Mouse (Mus musculus) liver, embryonic 15.5 days (tissue): ENCODE results near the gene Rai2. TPM values are rescaled to one million over a fixed set of nuclear protein-coding genes. Genes with fewer than 3 reads are reported as not detected.
"Not testable (repeated sequence)": the region's sequence is repeated elsewhere in the genome, so short reads cannot be mapped to it uniquely, and the experiment has no call there.

Experiments
- ATAC-seq: fragments of 200-750 bp; cut with Nextera tagmentation; 2 replicates; pipeline ENCODE4 v1.8.0; 2017; ENCODE audit warnings: moderate number of reproducible peaks, mild to moderate bottlenecking, moderate library complexity; ENCODE audit not compliant: insufficient read depth
- H3K27ac ChIP-seq: fragments of 300-500 bp; sonication (generic); replicated peaks from 2 replicates; pipeline ENCODE4 v1.5.1; 2015; ENCODE audit warnings: mild to moderate bottlenecking, inconsistent platforms
- H3K27me3 ChIP-seq: fragments of 300-500 bp; sonication (generic); 2 replicates; pipeline ENCODE4 v1.6.1; 2015; ENCODE audit warnings: mild to moderate bottlenecking, inconsistent platforms
- H3K36me3 ChIP-seq: fragments of 300-500 bp; sonication (generic); replicated peaks from 2 replicates; pipeline ENCODE4 v1.6.1; 2015; ENCODE audit warnings: moderate library complexity, mild to moderate bottlenecking, inconsistent platforms
- H3K4me1 ChIP-seq: fragments of 300-500 bp; sonication (generic); replicated peaks from 2 replicates; pipeline ENCODE4 v1.6.1; 2015; ENCODE audit warnings: inconsistent platforms
- H3K4me2 ChIP-seq: fragments of 300-500 bp; sonication (generic); 2 replicates; pipeline ENCODE4 v1.6.1; 2015; ENCODE audit warnings: moderate library complexity, mild to moderate bottlenecking, inconsistent platforms
- H3K4me3 ChIP-seq: fragments of 300-500 bp; sonication (generic); replicated peaks from 2 replicates; pipeline ENCODE4 v1.5.1; 2015; ENCODE audit warnings: mild to moderate bottlenecking, inconsistent platforms
- H3K9ac ChIP-seq: fragments of 300-500 bp; sonication (generic); 2 replicates; pipeline ENCODE4 v1.6.1; 2015; ENCODE audit warnings: moderate library complexity, mild to moderate bottlenecking, inconsistent platforms
- H3K9me3 ChIP-seq: fragments of 300-500 bp; sonication (generic); replicated peaks from 2 replicates; pipeline ENCODE4 v1.6.1; 2016; ENCODE audit warnings: inconsistent platforms
- WGBS: fragments of 180-500 bp; shearing (Covaris S2); methylation state at CpG from one replicate; pipeline ENCODE4 v1.1.7; 2015; ENCODE audit warnings: mixed read lengths; ENCODE audit not compliant: insufficient replicate concordance; 5-methylcytosine and 5-hydroxymethylcytosine counted together
- polyA plus RNA-seq: library from polyadenylated mRNA; unstranded; fragments of >200 nt; fragmentation: Nextera tagmentation; extraction: Ambion mirVana; gene quantifications from 2 replicates; pipeline ENCODE4 v1.2.1, GENCODE M21; 2015

Rai2 gene
- polyA plus RNA-seq, 1 experiment from 2014 or later: 0.58 TPM

DNA sequence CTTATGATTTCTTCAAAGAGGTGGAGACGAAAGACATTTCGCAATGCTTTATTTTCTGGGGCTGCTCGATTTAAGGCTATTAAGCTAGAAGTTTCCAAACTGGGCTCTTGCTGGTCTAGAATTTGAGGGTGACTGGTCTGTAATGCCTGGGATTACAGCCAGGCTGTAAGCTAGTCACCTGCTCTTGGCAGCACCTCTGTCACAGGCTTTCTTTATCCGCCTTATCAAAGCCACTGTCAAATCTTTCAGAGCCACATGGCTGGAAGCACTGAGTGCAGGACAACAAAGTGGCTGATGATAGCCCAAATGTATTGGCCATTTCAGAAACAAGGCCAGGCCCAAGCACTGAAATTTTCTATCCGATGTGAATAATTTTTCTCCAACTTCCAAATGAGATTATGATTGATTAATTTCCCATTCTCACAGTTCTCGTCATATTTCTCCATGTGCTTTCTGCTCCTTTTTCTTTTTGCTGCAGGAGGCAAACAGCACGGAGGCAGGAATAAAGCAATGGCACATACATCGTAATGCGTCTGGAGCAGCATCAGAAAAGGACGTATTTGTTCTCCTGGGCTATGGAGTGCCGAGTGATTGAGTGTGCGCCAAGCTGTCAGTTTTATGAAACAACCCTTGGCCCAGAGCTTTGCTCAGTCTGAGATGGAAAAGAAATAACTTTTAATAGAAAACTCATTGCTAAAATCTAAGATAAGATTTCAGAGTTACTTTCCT is 16.9 kb downstream of the Rai2 start:
- Histone ChIP-seq H3K27me3 (peaks cover 4% of the 10 kb centered on the region), H3K9ac (no peak overlapping the region), H3K4me1 (no peaks in the 10 kb centered on the region), H3K27ac (no peak overlapping the region), H3K4me3 (no peak overlapping the region), H3K9me3 (no peaks in the 10 kb centered on the region), H3K36me3 (no peaks in the 10 kb centered on the region), H3K4me2 (no peak overlapping the region)
- 70% methylated on average over 12 of the region's 12 CpGs for WGBS
- ATAC-seq: no peak

DNA sequence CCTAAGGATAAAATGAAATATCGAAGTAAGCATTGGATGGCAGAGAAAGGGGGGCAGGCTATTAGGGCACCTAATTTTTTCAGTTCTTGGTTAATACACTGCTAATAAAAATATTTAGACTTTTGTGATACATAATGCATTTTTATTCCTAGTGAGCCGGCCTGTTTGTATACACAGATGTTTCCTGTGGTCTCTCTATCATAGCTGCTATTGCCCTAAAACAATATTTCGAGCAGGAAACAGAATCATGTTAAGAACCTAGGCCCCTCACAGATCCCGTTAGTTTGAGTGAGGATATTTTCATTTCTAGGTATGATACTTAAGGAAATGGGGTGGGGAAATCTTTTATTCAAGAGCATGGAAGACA is 17.4 kb downstream of the Rai2 start:
- Histone ChIP-seq H3K9ac (no peak overlapping the region), H3K27me3 (no peaks in the 10 kb centered on the region; the same call in 1 of the 2 replicates), H3K4me2 (no peak overlapping the region), H3K4me1 (no peaks in the 10 kb centered on the region), H3K4me3 (no peak overlapping the region), H3K27ac (no peak overlapping the region), H3K9me3 (no peaks in the 10 kb centered on the region), H3K36me3 (no peaks in the 10 kb centered on the region)
- no peak for ATAC-seq
- 61% methylated on average over 4 of the region's 4 CpGs for WGBS

DNA sequence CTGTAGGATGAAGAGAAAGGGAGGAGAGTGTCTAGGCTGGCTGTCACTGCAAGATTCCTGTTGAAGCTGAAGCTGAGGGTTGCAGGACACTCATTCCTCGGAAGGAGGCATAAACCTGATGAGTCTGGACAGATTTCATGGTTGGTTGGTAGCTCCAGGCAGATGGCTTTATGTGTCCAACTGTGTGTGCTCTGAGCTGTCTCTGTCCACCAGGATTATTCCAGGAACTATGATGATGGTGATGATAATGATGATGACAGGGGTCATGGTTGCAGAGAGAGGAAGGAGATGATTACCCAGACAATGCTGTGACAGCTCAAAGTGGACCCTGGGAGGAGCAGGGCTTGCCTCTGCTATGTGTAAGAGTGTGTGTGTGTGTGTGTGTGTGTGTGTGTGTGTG is 22.5 kb downstream of the Rai2 start:
- no peak overlapping the region for H3K27ac ChIP-seq
- H3K4me2 ChIP-seq: no peak overlapping the region
- H3K36me3 ChIP-seq: no peaks in the 10 kb centered on the region
- no peak overlapping the region for H3K4me3 ChIP-seq
- no peaks in the 10 kb centered on the region for H3K9me3 ChIP-seq
- ATAC-seq: no peak
- WGBS: 5% methylated on average over 1 of the region's 1 CpGs
- H3K27me3 ChIP-seq: no peaks in the 10 kb centered on the region; the same call in none of the 2 replicates
- no peaks in the 10 kb centered on the region for H3K4me1 ChIP-seq
- H3K9ac ChIP-seq: no peak overlapping the region

DNA sequence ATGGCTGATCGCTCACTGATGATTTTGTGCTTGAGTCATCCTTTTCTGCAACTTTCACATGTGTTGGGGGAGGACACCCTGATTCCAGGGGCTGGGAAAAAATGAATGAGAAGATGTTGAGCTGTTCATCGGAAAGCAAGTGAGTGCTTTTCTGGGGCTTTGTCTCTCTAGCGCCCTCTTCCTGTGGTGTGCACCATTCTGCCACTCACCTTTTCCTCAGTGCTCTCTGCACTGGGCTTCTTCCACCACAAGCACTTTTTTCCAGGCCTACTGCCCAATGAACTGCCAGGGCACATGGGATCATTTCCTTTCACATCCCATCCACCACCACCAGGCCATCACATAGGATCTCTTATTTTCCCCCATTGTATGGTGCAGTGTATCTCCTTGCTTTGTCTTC is 26.2 kb downstream of the Rai2 start:
- Histone ChIP-seq H3K4me2 (no peak overlapping the region), H3K4me3 (no peak overlapping the region), H3K27me3 (no peaks in the 10 kb centered on the region; the same call in 1 of the 2 replicates), H3K36me3 (no peaks in the 10 kb centered on the region), H3K9me3 (no peaks in the 10 kb centered on the region), H3K4me1 (no peaks in the 10 kb centered on the region), H3K9ac (no peak overlapping the region), H3K27ac (no peak overlapping the region)
- ATAC-seq: no peak
- WGBS: 39% methylated on average over 3 of the region's 3 CpGs

DNA sequence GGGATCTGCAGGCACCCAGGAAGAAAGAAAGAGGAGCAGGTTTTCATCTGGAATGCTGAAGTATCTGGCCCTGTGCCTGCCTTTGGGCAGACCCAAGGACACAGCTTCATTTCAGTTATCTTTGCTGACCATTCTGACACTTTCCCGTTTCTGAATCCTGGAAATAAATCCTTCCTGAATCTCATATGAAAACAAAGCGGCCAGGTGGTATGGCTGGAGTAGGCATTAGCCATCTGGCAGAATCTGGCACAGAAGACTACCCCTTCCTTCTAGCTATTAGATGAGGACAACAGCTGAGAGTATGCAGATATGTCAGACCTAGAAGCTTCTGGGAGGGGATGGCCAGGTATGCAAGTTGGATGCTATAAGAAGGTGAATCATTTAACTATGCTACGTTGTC is 28.4 kb downstream of the Rai2 start:
- H3K9ac ChIP-seq: no peak overlapping the region
- H3K27me3 ChIP-seq: no peaks in the 10 kb centered on the region; the same call in 1 of the 2 replicates
- no peaks in the 10 kb centered on the region for H3K9me3 ChIP-seq
- no peak overlapping the region for H3K4me2 ChIP-seq
- H3K36me3 ChIP-seq: no peaks in the 10 kb centered on the region
- 44% methylated on average over 3 of the region's 3 CpGs for WGBS
- ATAC-seq: no peak
- H3K4me1 ChIP-seq: no peaks in the 10 kb centered on the region
- no peak overlapping the region for H3K4me3 ChIP-seq
- no peak overlapping the region for H3K27ac ChIP-seq

DNA sequence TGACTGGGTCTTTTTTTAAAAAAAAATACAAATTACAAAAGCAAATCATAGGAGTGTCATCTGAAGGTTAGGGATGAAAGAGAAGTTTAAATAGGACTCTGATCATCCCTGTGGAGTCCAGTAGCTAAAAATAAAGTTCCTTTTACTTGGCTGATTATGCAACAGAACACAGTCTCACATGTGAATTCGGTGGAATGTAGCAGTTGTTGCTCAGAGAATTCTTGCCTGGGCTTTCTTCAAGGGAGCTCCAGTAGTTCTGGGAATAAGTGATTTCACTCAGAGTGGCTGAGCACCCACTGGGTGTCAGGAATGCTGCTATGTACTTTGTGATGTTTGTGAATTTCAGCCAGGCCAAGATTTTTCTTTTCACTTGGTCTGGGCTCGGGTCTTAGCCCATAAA is 30.5 kb downstream of the Rai2 start:
- ATAC-seq: no peak
- Histone ChIP-seq H3K27ac (no peak overlapping the region), H3K9ac (no peak overlapping the region), H3K36me3 (no peaks in the 10 kb centered on the region), H3K9me3 (no peaks in the 10 kb centered on the region), H3K4me3 (no peak overlapping the region), H3K4me2 (no peak overlapping the region), H3K27me3 (no peaks in the 10 kb centered on the region; the same call in 1 of the 2 replicates), H3K4me1 (no peaks in the 10 kb centered on the region)
- WGBS: 45% methylated on average over 2 of the region's 2 CpGs

DNA sequence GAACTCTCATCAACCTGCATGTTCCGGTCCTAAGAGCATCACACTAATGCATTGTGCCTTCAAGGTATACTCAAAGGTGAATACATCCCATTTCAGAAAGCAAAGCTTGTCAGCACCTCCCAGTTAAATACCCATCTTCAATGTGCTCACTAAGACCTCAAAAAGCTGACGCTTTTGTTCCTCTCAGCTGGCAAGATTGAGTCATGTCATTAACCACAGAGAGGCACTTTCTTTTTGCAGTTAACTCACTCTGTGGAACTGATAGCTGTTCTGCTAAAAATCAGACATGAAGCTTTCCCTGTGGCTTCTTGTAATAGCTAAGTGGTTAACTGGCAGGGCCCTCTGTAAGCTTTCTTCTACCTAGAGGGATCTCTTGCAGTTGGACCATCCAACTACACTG is 36.6 kb downstream of the Rai2 start:
- ATAC-seq: no peak

DNA sequence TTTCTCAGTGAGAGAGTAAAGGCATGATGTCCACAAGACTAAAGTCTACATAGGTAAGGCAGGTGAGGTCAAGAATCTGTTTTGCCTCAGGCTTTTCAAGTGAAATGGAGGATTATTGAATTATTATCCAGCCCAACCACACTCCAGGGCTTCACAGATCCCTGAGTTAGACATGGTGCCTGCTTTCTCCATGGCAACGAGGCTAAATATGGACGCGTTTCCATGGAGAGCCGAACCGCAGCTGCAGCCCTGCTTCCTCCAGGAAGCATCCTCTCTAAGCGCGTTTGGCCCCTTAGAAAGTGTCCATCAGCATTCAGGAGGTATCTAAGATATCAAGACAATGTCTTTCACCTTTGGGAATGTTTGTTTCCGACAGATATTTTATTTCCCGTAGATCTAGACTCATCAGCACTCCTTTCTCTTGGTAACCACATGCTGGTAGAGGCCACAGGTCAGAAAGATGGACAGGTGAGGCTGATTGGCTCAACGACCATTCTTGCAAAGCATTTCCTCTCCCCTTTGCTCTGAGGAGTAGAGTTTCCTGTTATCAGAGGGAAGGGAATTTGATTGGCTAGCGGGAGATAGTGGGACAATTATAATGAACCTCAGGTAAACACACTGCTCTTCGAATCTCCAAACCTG is 59.6 kb downstream of the Rai2 start:
- ATAC-seq: no peak
- H3K9me3 ChIP-seq: no peaks in the 10 kb centered on the region
- H3K4me1 ChIP-seq: no peaks in the 10 kb centered on the region
- no peak overlapping the region for H3K4me3 ChIP-seq
- no peak overlapping the region for H3K9ac ChIP-seq
- no peaks in the 10 kb centered on the region for H3K36me3 ChIP-seq
- H3K4me2 ChIP-seq: no peak overlapping the region
- no peaks in the 10 kb centered on the region; the same call in 1 of the 2 replicates for H3K27me3 ChIP-seq
- no peak overlapping the region for H3K27ac ChIP-seq
- 59% methylated on average over 12 of the region's 12 CpGs for WGBS

More for the DNA sequence above, 36.6 kb downstream of the Rai2 start:
- H3K27ac ChIP-seq: no peak overlapping the region
- H3K4me1 ChIP-seq: no peaks in the 10 kb centered on the region
- H3K4me2 ChIP-seq: no peak overlapping the region
- H3K27me3 ChIP-seq: no peaks in the 10 kb centered on the region; the same call in 1 of the 2 replicates
- H3K9ac ChIP-seq: no peak overlapping the region
- H3K36me3 ChIP-seq: no peaks in the 10 kb centered on the region
- 54% methylated on average over 2 of the region's 2 CpGs for WGBS
- no peaks in the 10 kb centered on the region for H3K9me3 ChIP-seq
- H3K4me3 ChIP-seq: no peak overlapping the region

DNA sequence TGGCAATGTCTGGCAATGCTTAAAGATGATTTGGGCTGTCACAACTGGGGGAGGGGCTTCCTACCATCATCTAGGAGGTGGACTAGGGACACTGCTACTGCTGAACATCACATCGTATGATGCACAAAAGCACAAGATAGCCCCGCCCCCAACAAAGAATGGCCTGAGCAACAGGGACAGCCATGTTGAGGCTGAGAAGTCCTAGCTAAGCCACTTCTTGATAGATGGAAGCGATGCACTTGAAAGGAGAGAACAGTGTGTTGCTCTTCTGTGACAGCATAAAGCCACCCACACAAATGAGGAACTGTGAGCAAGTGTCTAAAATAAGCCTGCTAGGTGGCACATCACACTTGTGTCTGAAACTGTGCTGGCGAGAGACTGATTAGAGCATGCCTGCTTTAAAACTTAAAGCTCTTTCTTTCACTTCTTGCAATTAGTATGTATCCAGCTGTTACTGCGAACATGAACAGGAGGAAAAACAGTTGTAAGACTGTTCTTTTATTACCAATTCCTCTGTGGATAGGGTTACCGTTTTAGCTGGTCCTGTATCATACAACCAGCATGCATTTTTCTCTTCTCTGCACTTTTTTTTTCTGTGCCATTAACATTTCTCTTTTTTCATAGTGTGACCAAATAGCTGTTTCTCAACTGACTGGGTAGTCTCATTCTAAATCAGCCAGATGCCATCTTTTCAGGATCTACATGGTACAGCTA is 63.6 kb downstream of the Rai2 start:
- Histone ChIP-seq H3K4me3 (no peak overlapping the region), H3K4me2 (no peak overlapping the region), H3K27me3 (no peaks in the 10 kb centered on the region; the same call in 1 of the 2 replicates), H3K4me1 (no peaks in the 10 kb centered on the region), H3K36me3 (no peaks in the 10 kb centered on the region), H3K9ac (no peak overlapping the region), H3K9me3 (no peaks in the 10 kb centered on the region), H3K27ac (no peak overlapping the region)
- WGBS: 57% methylated on average over 6 of the region's 6 CpGs
- ATAC-seq: no peak

DNA sequence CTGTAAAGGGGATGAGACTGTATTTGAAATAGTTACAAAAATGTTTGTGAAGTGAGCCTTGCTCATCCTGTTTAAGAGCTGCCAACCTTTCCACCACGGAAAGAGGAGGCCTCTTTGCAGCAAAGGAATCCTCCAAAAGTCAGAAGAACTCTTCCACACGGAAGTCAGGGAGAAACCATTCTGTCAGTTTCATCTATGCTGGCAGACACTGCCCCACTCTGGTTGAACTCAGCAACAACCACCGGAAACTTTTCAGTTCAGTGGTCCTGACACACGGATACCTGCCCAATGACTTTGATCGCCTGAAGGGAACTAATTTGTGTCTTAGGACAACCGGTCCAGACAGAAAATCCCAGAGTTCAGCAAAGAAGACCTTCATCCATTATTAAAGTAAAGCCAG is 73.3 kb downstream of the Rai2 start:
- H3K27ac ChIP-seq: no peak overlapping the region
- no peak for ATAC-seq
- H3K9ac ChIP-seq: no peak overlapping the region
- no peak overlapping the region for H3K4me2 ChIP-seq
- no peaks in the 10 kb centered on the region for H3K4me1 ChIP-seq
- 30% methylated on average over 6 of the region's 6 CpGs for whole genome bisulfite sequencing
- H3K9me3 ChIP-seq: no peaks in the 10 kb centered on the region
- no peaks in the 10 kb centered on the region for H3K36me3 ChIP-seq
- H3K27me3 ChIP-seq: no peaks in the 10 kb centered on the region
- H3K4me3 ChIP-seq: no peak overlapping the region

DNA sequence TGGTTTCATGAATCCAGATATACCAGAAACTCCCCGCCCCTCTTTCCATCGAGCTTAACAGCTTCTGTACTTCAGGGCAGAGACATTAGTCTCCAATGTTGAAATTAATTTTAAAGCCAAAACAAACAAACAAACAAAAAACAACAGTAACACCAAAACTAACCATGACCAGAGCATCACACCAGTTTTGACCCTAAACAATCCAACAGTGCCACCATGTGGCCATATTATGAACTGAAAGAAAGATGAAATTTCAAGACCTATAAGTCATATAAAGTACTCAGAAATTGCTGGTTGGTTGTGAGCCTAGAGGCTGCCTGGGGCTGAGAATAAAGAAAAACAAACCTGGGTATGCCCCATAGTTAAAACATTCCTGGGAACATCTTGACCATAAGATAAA is 109.3 kb downstream of the Rai2 start:
- H3K4me2 ChIP-seq, H3K27me3 ChIP-seq, H3K9ac ChIP-seq, ATAC-seq, H3K9me3 ChIP-seq, H3K27ac ChIP-seq, H3K4me3 ChIP-seq, H3K4me1 ChIP-seq, H3K36me3 ChIP-seq: not testable (repeated sequence)
- 9% methylated on average over 2 of the region's 2 CpGs for WGBS
